Mouse (Mus musculus): ENCODE results near the gene Ophn1.

GRCm38 (mm10) chrX:98803813-98804212 is 87.0 kb downstream of the Ophn1 start:
- no peak for TF ChIP-seq CTCF (IDR thresholded peaks at IDR 0.05; ENCODE audit: control insufficient read depth, insufficient read depth, low read length)
- TF ChIP-seq POLR2A (IDR thresholded peaks at IDR 0.05; ENCODE audit: borderline replicate concordance, control insufficient read depth, low read depth, low read length) = no peak
